Mouse (Mus musculus): ENCODE results near the gene Fgd6.
A peak's percentile ranks its signal among the peaks of the same experiment; 100 is the strongest.

Fgd6 gene

DNA sequence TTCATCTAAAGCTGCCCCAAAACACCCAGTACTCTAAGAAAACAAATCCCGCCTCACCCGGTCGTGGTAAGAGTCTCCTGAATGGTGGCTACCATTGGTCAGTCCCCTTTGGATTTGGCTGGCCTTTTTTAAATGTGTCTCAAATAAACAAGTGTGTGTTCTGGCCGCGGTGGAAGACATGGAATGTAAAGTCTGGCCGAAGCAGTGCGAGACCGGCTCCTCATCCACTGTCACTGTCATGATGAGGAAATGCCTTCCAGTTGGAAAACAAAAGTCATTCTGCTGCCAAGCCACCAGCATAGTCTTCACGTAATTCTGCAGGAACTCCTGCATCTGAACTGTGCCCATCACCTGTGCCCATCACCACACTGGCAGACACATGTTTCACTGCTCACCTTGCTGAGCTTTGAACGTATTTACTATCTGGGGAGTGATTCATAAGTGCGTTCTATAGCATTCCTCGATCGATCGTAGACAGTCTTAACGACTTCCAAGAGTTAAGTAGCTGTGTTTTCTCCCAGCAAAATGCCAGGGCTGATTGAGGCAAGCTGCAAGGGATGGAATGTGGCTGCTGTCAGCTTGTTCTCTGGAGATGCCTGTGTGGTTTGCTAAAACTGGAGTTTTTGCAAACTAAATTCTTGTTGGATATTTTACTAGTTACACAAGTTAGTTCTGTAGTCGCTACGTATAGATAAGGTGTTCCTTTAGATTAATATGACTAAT, 60.1 kb downstream of the Fgd6 start:
- no peak for DNase-seq (ENCODE audit: low spot score in 2 of 2)

DNA sequence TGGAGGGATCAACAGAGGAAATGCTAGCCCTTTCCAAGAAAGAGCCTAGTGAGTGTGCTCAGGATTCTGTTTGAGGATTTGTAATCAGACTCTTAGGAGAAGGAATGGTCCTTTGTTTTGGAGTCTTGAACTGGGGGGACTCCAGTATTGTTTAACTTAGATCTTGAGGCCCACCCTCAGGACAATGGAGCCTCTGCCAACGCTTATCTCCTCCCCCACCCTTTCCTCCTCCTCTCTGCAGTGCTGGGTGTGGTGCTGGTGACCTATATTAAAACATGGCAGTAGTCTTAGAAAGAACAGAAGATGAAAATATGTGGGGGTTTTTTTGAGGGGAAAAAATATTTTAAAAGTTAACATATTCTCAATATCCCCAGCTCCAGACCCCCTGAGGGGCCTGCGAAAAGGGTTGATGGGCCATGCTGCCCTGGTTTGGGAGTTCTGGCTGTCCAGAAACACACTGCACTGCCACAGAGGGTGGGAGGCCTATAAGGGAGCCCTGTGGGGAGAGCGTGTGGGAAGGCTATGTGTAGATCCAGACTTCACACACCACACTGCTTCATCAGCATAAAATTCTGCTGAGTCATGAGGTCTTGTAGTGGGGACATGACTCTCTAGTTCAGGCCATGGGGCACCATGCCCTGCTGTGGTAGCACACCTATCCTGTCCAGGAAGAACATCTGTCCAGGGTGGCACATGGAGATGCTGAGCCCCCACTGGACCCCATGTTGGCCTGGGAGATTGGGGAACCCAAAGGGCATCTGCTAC, 61.5 kb downstream of the Fgd6 start:
- DNase-seq (ENCODE audit: low spot score in 2 of 2): no peak

DNA sequence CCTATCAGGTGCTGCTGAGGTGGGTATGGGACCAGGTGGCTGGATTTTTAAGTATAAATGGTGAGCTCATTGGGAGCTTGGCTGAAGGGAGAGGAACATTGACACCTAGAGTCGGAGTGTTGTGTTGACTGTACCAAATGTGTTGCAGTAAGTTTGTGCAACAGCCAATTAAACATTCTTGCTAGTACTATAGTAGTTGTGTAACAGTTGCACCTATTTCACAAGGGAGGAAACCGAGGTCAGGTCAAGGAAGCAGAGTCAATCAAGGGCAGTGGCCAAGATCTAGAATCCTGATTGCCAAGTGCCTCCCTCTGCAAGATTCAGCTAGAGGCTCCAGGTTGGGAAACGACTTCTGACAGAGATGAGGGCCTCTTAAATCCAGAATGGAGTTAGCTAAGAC, 62.3 kb downstream of the Fgd6 start:
- no peak for DNase-seq (ENCODE audit: low spot score in 2 of 2)

DNA sequence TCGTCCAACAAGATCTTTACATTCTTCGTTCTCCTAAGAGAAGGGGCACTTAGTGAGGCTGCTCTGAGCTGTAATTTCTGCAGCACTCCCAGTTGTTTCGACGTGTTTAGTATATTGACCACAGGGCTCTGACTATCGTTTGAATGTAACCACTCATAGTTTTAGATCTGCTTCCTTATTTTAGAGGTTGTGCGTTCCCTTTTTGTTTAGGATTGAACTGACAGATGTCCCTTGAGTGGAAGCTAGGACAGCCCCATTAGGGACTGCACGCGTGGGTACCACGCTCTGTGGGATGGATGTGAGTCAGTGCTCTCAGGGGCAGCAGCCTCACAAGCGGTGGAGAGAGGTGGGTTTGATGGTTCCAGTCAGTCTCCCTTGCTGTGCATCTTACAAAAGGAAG, 69.7 kb downstream of the Fgd6 start:
- no peak for DNase-seq (ENCODE audit: low spot score in 2 of 2)

DNA sequence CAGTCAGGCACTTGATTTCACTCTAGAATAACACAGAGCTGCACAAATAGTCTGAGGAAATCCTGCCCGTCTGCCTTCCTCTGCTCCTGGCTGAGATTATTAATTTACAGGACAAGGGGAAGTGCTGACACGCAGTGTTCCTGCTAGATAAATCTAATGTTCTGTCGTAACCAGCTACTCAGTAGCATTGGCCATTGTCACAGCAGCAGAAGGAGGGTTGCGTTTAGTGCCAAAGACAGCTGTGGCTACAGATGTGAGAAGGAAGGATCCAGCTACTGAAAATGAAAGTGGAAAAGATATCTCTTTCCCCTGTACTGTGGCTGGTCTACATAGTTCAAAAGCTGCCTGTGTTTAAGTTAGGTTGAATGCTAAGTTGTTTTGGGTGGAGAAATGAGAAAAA, 71.4 kb downstream of the Fgd6 start:
- no peak for DNase-seq (ENCODE audit: low spot score in 2 of 2)

DNA sequence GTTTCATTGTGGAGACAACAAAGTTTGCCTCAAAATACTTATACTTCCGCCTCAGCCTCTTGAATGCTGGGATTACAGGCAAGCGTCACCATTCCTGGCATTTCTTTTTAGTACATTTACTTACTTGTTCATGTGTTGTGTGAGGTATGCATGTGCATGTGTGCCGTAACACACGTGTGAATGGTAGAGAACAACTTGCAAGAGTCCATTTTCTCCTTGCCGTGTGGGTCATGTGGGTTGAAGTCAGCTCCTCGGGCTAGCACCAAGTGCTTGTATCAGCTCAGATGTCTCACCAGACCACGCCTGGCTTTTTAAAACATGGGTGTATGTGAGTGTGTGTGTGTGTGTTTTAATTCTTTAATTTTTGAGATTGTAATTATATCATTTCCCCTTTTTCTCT, 71.8 kb downstream of the Fgd6 start:
- no peak for DNase-seq (ENCODE audit: low spot score in 2 of 2)

DNA sequence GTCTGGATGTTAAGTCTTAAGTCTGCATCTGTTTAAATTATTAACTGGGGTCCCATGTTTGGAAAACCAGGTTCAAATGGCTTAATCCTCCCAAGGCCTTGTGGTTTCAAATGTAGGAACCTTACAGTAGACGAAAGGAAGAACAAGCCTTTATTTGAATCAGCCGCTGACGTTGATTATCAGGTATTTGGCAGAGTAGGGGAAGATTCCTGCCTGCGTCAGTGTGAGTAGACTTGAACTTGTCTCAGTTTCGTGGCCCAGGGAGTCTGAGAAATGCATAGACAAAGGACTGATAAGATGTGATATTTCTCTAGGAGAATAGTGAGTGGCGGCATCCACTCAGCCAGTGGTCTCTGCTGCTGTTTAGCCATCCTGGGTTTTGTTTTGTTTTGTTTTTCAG, 73.0 kb downstream of the Fgd6 start:
- DNase-seq (ENCODE audit: low spot score in 2 of 2): no peak

DNA sequence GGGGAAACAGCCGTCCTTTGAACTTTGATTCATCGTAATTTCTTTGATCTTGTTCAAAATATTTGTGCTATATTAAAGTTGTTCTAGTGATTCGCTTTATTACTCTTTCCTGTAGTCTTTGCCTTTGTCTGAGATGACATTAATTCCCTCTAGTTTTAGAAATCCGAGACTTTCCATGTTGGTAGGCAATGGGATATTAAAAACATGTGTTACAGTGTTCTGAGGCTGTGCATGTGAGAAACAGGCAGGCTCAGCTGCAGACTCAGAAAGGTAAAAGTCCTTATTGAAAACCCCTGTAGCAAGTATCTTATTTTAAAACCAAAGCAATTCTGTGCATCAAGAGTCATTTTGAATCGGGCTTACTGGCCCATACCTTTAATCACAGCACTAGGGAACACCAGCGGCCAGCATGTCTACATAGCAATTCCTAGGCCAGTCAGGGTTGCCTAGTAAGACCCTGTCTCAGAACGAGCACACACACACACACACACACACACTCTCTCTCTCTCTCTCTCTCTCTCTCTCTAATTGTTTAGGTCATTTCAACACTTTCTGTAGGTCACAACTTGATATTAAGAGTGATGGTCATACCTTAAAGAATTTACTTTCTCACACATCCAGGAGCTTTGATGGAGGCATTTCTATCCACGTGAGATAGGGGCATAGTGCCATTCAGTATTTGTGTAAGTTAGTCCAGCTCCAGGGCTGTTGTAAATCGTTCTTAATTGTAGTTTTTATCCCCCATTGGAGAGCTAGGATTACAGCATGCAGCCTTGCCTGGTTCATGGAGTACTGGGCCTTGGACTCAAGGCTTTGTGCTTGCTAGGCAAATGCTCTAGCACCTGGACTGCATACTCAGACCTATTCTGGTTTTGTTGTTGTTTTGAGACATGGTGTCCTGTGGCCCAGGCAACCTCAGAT, 75.3 kb downstream of the Fgd6 start:
- DNase-seq (ENCODE audit: low spot score in 2 of 2): no peak

DNA sequence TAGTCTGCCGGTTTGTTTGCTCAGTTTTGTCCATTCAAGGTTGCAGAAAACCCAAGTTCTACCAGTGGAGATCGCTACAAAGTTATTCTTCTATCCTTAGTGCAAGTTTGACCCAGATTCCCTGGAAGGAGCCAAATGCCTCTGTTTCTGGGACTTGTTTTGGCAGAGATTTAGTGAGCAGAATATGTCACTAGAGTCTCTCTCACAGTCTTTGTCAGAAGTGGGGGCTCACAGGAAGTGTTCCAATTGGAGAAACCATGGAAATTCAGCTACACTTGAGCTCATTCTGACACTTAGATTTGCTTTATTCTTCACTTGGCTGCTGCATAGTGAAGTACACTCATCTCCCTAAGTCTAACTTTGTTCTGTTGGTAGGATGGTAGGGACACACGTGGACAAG, 76.4 kb downstream of the Fgd6 start:
- no peak for DNase-seq (ENCODE audit: low spot score in 2 of 2)

DNA sequence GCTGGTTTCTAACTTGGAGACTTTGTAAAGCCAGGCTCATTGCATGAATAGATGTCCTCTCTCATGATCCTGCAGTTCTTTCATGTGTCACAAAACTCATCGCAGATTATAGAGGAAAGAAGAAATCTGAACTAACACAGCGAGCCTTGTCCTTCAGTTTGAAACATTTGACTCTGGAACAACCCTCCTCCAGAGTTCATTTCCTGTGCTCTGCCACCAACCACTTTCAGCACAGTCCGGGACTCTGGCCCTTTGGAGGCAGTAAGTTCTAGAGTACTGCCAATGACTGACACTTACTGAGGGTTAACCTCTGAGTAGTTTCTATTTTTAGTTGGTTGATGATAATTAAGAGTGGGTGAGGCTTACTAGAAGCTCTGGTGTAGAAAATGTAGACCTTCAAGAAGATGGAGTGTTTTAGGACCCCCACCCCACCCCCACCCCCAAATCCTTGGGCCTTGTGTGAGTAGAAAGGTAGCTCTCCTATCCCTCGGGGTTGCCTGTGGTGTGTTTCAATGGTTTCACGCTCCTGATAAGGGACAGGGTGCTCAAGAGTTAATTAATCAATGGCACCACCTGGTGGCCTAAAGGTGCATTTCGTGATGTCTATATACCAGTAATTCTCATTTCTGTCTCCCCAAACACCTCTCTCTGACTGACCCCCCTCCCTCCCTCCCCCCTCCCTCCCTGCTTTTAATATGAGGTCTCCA, 80.2 kb downstream of the Fgd6 start:
- DNase-seq (ENCODE audit: low spot score in 2 of 2): peak; percentile 54 to 78

DNA sequence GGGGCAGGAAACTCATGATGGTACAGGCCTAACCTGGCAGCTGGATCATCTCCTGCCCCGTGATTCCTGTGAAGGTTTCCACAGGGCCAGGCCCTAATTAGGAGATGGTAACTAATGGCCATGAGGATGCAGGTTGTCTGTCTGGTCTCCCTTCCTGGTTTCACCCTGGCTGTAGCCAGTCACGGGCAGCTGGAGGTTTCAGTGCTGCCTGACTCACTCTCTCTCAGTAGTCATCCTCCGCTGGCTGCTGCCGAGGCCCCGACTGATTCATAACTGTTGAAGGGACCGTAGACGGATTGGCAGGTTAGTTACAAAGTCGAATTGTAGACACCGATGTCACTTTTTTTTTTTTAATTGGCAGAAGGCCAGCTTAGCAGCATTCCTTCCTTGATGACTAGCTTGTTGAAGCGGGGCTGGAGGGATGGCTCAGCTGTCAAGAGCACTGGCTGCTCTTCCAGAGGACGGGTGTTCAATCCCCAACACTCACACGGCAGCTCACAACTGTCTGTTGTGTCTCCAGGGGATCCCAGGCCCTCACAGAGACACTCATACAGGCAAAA, 81.1 kb downstream of the Fgd6 start:
- DNase-seq (ENCODE audit: low spot score in 2 of 2): no peak

DNA sequence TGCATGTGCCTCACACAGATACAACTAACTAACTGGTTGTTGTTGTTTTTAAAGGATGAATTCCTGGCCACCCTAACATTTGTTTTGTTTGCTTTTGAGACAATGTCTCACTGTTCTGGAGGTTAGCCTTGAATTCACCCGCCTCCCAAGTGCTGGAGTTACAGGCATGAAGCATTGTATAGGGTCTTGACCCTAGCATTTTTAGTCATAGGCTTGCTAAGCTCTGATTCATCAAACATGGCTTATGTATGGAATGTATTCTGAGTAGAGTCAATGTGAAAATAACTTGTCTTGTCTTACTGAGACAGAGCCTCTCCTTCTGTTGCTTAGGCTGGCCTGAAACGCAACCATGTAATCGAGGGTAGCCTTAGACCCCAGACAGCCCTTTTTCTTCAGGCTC, 82.1 kb downstream of the Fgd6 start:
- no peak for DNase-seq (ENCODE audit: low spot score in 2 of 2)

DNA sequence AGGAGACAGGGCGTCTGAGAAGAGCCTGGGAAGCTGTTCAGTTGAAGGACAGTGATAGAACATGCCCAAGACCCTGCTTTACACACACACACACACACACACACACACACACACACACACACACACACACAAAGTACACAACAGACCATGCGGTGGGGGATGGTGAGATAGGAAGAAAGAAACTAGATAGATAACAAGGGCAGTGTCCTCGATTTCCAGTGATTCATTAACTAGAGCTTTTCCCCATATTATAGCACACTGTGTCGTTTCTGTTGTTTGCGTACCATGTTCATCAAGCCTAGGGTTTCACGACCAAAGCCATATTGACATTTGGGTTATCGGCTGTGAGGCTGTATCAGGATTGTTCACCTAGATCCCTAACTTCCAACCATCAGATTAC, 83.2 kb downstream of the Fgd6 start:
- no peak for DNase-seq (ENCODE audit: low spot score in 2 of 2)

DNA sequence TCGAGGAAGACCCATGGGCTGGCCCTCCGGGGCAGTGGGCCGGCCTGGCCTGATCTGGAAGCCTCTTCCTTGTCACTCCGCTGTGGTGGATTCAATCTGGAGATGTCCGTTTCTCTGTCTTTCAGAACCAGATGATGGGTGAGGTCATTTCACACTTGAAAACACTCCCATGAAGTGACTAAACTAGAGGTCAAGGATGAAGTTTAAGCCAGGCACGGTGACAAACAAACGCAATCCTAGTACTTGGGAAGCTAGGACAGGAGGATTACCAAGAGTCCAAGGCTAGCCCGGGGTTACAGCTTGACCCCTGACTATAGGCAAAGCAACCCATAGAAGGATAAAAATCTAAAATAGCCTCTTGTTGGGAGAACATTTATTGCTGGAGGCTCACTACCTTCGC, 84.9 kb downstream of the Fgd6 start:
- no peak for DNase-seq (ENCODE audit: low spot score in 2 of 2)

DNA sequence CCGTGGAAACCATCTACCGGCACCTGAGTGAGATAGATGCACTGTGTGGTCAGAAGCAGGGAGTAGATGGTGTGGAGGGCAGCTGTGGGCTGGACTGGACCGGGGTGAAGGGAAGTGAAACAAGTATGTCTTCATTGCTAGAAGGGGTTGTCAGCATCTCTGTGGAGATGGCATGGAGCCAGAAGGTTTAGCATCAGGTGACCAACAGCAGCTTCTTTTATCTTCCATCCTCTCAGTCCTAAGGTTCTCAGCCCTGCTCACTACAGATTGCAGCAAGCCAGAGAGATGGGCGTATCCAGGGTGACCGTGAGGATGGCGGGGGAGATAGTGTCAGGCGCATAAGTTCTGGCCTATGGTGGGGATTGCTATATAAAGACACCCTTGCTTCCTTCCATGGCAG, 86.8 kb downstream of the Fgd6 start:
- no peak for DNase-seq (ENCODE audit: low spot score in 2 of 2)

DNA sequence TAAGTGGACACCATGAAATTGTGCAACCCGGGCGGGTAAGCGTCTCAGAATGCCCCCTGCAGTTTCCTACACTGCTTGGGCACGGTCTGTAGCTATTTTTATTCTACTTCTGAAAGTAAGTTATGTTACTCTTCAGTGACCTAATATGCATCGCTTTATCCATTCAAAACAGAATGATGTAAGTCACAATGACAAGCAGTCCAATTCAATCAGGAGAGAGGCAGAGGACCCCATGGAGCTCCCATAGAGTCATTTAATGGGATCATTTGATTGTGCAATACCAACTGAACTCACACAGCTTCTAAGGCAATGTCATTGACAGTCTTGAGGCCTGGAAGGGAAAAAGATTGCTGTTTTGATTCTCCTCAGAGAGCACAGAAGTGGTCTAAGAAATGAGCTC, 87.8 kb downstream of the Fgd6 start:
- no peak for DNase-seq (ENCODE audit: low spot score in 2 of 2)

DNA sequence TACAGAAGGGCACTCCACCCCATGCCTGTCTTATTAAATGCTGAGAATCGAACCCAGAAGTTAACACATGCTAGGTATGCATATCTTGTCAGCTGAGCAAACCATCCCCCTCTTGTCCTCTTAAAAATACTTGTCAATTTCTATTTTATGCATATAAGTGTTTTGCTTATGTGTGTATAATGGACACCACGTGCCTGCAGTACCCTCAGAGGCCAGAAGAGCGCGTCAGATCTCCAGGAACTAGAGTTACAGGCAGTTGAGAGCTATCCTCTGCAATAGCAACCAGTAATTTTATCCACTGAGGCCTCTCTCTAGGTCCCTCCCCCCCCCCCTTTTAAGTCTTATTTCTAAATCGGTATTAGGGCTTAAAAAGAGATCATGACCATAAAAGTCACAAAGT, 88.6 kb downstream of the Fgd6 start:
- no peak for DNase-seq (ENCODE audit: low spot score in 2 of 2)

DNA sequence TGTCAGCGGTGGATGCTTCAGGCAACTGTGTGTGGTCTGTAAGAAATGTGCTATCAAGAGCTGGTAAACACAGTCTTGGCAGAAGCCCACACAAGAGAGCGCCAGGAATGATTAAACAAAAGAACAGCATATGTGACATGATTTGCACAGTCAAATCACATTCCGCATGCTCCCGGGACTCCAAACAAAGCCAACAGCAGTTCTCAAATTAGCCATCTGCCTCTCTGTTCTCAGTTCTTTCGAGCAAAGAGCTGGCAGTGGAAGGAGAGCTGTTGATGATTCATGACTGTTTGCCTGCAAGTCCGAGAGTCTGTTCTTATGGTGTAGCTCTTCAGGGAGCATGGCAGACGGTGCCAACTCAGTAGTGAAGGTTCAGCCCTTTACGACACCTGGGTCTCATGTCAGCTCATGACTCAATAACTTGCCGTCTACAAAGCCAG, 93.9 kb downstream of the Fgd6 start:
- DNase-seq (ENCODE audit: low spot score in 2 of 2): peak in 1 of 2 experiments; percentile 64

DNA sequence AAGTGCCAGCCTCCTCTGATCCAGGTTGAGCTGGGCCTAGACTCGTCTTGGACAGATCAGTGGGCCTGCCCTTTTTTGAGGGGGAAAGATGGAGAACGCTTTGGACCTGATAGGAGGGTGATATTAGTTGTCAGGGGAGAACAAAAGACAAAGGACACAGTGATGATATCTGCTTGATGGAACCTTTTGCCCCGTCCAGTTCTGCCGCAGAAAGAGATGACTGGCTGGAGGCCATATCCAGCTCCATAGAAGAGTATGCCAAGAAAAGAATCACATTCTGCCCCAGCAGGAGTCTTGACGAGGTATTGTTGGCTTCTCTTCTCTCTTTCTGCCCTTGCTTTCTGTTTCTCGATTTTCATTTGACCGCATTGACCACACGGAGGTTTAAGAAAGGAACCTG, 97.3 kb downstream of the Fgd6 start:
- DNase-seq (ENCODE audit: low spot score in 2 of 2): no peak

DNA sequence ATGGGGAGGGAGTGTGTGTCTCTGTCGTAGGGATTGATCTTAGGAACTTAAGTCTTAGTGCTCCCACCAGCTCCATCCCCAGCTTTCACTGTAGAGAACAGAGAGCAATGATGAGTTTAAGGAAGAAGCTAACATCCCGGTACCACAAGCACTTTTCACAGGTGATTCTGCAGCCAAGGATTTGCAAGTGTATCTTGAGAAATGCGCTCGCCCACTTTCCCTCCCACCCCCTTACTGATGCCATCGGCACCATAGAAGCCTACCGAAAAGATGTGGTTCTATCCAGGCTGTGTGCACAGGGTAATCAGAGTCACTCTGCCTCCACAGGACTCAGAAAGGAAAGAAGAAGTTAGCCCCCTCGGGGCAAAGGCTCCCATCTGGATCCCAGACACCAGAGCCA, 97.9 kb downstream of the Fgd6 start:
- DNase-seq (ENCODE audit: low spot score in 2 of 2): no peak
